Mouse (Mus musculus): ENCODE results near the gene Cdc25b. TPM values are rescaled to one million over a fixed set of nuclear protein-coding genes. Genes with fewer than 3 reads are reported as not detected.

Cdc25b gene
- polyA plus RNA-seq, 1 experiment = 10.8 TPM

GRCm38 (mm10) chr2:131145121-131145520 lies 41.6 kb upstream of the Cdc25b start:
- Histone ChIP-seq H3K27me3 (replicated peaks) (peaks cover 15% of the 10 kb centered on the region), H3K36me3 (replicated peaks; ENCODE audit: low read length) (peaks cover 90% of the 10 kb centered on the region), H3K9me3 (no peaks in the 10 kb centered on the region), H3K4me1 (peaks cover 55% of the 10 kb centered on the region), H3K4me3 (replicated peaks) (no peak overlapping the region)
- TF ChIP-seq GATA1 (IDR thresholded peaks at IDR 0.05; ENCODE audit: borderline replicate concordance, low read length) (no peak), FLI1 (IDR thresholded peaks at IDR 0.05; ENCODE audit: low read length) (no peak)

DNA sequence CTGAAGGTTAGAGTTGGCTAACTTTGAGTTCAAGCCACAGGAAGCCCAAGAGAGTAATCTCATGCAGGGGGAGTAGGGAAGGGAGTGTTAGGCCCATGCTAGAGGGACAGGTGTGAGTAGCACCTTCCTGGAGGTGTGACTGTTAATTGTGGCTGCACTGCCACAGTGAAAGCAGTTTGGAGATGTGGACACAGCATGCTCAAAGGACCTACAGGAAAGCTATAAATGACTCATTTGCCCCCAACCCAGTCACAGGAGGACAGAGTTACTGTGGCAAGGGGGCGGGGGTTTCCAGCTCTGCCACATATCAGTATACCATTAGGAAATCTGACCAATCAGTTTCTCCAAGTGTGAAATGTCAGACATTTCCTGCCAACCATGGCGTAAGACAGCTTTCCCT lies 41.2 kb upstream of the Cdc25b start:
- H3K36me3 ChIP-seq (replicated peaks; ENCODE audit: low read length) = peaks cover 94% of the 10 kb centered on the region
- no peaks in the 10 kb centered on the region for H3K9me3 ChIP-seq
- H3K4me1 ChIP-seq = peaks cover 51% of the 10 kb centered on the region
- no peak overlapping the region for H3K4me3 ChIP-seq (replicated peaks)
- peaks cover 14% of the 10 kb centered on the region for H3K27me3 ChIP-seq (replicated peaks)
- TF ChIP-seq GATA1 (IDR thresholded peaks at IDR 0.05; ENCODE audit: borderline replicate concordance, low read length) (no peak), FLI1 (IDR thresholded peaks at IDR 0.05; ENCODE audit: low read length) (no peak)

GRCm38 (mm10) chr2:131146193-131147042 lies 40.3 kb upstream of the Cdc25b start:
- Histone ChIP-seq H3K36me3 (replicated peaks; ENCODE audit: low read length) (peaks cover 94% of the 10 kb centered on the region), H3K4me3 (replicated peaks) (peak overlapping the region; percentile 7), H3K4me1 (peaks cover 47% of the 10 kb centered on the region), H3K27me3 (replicated peaks) (peaks cover 6% of the 10 kb centered on the region), H3K9me3 (no peaks in the 10 kb centered on the region)
- TF ChIP-seq GATA1 (IDR thresholded peaks at IDR 0.05; ENCODE audit: borderline replicate concordance, low read length) = no peak
- TF ChIP-seq FLI1 (IDR thresholded peaks at IDR 0.05; ENCODE audit: low read length) = no peak

DNA sequence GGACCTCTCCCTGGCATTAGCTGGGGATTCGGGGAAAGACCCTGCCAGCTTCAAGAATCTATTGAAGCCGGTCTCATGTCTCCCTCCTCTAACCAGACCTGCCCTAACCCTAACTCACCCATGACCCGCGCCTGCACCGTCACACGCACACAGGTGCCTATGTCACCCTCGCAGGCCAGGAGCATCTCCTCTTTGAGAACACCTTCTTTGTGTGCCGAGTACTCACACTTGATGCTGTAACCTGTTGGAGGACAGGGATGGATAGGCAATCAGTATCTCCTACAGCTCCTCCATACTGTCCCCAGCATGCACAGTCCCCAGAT lies 39.7 kb upstream of the Cdc25b start:
- Histone ChIP-seq H3K9me3 (no peaks in the 10 kb centered on the region), H3K36me3 (replicated peaks; ENCODE audit: low read length) (peaks cover 94% of the 10 kb centered on the region), H3K4me1 (peaks cover 46% of the 10 kb centered on the region), H3K4me3 (replicated peaks) (no peak overlapping the region), H3K27me3 (replicated peaks) (peaks cover 2% of the 10 kb centered on the region)
- TF ChIP-seq FLI1 (IDR thresholded peaks at IDR 0.05; ENCODE audit: low read length) (no peak), GATA1 (IDR thresholded peaks at IDR 0.05; ENCODE audit: borderline replicate concordance, low read length) (no peak)

DNA sequence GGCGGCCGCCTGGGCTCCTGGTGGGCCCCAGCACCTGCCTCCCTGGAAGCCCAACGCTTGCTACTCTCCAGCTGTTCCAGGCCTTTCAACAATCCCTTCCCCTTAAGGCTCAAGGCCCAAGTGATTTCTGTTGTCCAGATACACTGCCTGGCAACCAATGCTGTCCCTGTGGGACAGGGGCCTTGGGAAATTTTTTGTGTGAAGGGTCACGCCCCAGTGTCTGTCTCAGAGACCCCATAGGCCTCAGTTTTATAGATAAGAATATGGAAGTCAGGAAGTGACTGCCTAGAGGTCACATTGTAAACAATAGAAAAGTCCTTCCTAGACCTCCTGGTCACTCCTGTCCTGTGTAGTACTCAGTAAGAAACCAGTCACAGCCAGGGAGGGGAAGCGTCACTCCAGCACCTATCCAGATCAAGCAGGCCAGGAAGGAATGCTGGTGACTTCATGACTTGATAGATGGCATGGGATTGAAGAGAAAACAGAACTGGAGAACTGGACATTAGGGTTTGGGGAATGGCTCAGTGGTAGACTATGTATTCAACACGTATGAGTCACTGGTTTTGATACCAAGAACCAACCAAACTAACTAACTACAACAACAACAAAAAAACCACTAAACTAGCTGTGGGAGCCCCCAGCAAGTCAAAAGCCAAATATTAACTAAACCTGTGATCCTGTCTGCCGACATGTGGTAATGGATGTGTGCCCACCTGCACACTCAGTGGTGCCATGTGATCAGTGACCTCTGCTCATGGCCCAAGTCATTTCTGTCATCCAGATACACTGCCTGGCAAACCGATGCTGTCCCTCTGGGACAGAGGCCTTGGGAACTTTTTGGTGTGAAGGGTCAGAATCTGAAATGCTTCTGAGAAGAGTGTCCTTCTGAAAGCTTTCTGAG lies 38.1 kb upstream of the Cdc25b start:
- no peak for TF ChIP-seq FLI1 (IDR thresholded peaks at IDR 0.05; ENCODE audit: low read length)
- TF ChIP-seq GATA1 (IDR thresholded peaks at IDR 0.05; ENCODE audit: borderline replicate concordance, low read length) = no peak
- H3K4me3 ChIP-seq (replicated peaks) = no peak overlapping the region
- H3K9me3 ChIP-seq = no peaks in the 10 kb centered on the region
- H3K36me3 ChIP-seq (replicated peaks; ENCODE audit: low read length) = peaks cover 98% of the 10 kb centered on the region
- H3K4me1 ChIP-seq = peaks cover 47% of the 10 kb centered on the region
- peaks cover 2% of the 10 kb centered on the region for H3K27me3 ChIP-seq (replicated peaks)

DNA sequence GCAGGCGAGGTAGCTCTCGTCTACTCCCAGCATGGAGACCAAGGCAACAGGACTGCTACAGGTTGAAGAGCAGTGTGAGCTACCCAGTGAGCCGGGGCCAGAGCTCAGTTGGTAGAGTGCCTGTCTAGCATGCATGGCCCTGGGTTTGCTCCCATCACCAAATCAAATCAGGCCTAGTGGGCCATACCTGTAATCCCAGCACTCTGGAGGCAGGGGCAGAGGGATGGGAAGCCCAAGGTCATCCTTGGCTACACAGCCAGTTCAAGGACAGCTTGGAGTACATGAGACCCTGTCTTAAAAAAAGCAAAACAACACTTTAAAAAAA lies 37.5 kb upstream of the Cdc25b start:
- Histone ChIP-seq H3K4me1 (peaks cover 47% of the 10 kb centered on the region), H3K4me3 (replicated peaks) (no peak overlapping the region), H3K27me3 (replicated peaks) (peaks cover 2% of the 10 kb centered on the region), H3K36me3 (replicated peaks; ENCODE audit: low read length) (peaks cover 99% of the 10 kb centered on the region), H3K9me3 (no peaks in the 10 kb centered on the region)
- no peak for TF ChIP-seq GATA1 (IDR thresholded peaks at IDR 0.05; ENCODE audit: borderline replicate concordance, low read length)
- TF ChIP-seq FLI1 (IDR thresholded peaks at IDR 0.05; ENCODE audit: low read length) = no peak

DNA sequence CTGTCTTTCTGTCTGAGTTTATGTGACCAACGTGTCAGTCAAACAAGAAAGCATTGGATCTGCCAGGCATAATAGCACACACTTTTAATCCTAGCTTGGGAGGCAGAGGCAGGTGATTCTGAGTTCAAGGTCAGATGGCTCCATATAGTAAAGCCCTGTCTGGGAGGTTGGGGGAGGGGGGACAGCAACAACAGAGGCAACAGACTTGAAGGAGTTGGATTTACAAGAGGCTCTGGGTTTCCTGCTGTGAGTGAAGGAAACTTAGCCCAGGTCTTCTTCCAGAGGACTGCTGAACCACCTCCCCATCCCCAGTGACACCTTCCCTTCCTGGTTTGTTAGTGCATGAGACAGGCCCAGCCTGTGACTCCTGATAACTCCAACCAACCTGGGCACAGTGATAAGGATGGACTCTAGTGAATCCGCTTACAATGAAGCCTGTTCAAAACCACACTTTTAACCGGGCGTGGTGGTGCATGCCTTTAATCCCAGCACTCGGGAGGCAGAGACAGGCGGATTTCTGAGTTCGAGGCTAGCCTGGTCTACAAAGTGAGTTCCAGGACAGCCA lies 34.5 kb upstream of the Cdc25b start:
- peaks cover 46% of the 10 kb centered on the region for H3K4me1 ChIP-seq
- TF ChIP-seq FLI1 (IDR thresholded peaks at IDR 0.05; ENCODE audit: low read length) = no peak
- no peak for TF ChIP-seq GATA1 (IDR thresholded peaks at IDR 0.05; ENCODE audit: borderline replicate concordance, low read length)
- H3K9me3 ChIP-seq = no peaks in the 10 kb centered on the region
- H3K36me3 ChIP-seq (replicated peaks; ENCODE audit: low read length) = peaks cover 97% of the 10 kb centered on the region
- H3K27me3 ChIP-seq (replicated peaks) = no peaks in the 10 kb centered on the region
- H3K4me3 ChIP-seq (replicated peaks) = no peak overlapping the region

GRCm38 (mm10) chr2:131154036-131154435 lies 32.7 kb upstream of the Cdc25b start:
- Histone ChIP-seq H3K36me3 (replicated peaks; ENCODE audit: low read length) (peaks cover 90% of the 10 kb centered on the region), H3K4me1 (peaks cover 64% of the 10 kb centered on the region), H3K9me3 (no peaks in the 10 kb centered on the region), H3K4me3 (replicated peaks) (no peak overlapping the region), H3K27me3 (replicated peaks) (no peaks in the 10 kb centered on the region)
- TF ChIP-seq GATA1 (IDR thresholded peaks at IDR 0.05; ENCODE audit: borderline replicate concordance, low read length) (no peak), FLI1 (IDR thresholded peaks at IDR 0.05; ENCODE audit: low read length) (no peak)

- peaks cover 70% of the 10 kb centered on the region for H3K4me1 ChIP-seq
- no peak overlapping the region for H3K4me3 ChIP-seq (replicated peaks)
- TF ChIP-seq GATA1 (IDR thresholded peaks at IDR 0.05; ENCODE audit: borderline replicate concordance, low read length) (no peak), FLI1 (IDR thresholded peaks at IDR 0.05; ENCODE audit: low read length) (no peak)
- no peaks in the 10 kb centered on the region for H3K27me3 ChIP-seq (replicated peaks)
- H3K36me3 ChIP-seq (replicated peaks; ENCODE audit: low read length) = peaks cover 60% of the 10 kb centered on the region
- H3K9me3 ChIP-seq = no peaks in the 10 kb centered on the region
These were observed 29.8 kb upstream of the Cdc25b start for GRCm38 (mm10) chr2:131156987-131157386.

Data from megakaryocyte, embryonic 14.5 days (primary cell).